Mouse (Mus musculus) ES-CJ7 (cell line): ENCODE measurements around the gene Slc7a8.

Source experiments
- DNase-seq: peaks from one replicate; pipeline ENCODE4 v3.0.0; 2011; ENCODE audit warnings: low read depth, low spot score

Gene Slc7a8

GRCm38 (mm10) chr14:54737634-54738033 is 44.1 kb downstream of the Slc7a8 start:
- no peak for DNase-seq

GRCm38 (mm10) chr14:54736555-54737552 is 44.9 kb downstream of the Slc7a8 start:
- DNase-seq: no peak

- no peak for DNase-seq
Observed at GRCm38 (mm10) chr14:54735221-54735620, 46.5 kb downstream of the Slc7a8 start.

GRCm38 (mm10) chr14:54734004-54734403 is 47.7 kb downstream of the Slc7a8 start:
- DNase-seq: no peak

- DNase-seq: no peak
Observed at GRCm38 (mm10) chr14:54732206-54732605, 49.5 kb downstream of the Slc7a8 start.

GRCm38 (mm10) chr14:54730305-54730704 is 51.4 kb downstream of the Slc7a8 start:
- no peak for DNase-seq

DNA sequence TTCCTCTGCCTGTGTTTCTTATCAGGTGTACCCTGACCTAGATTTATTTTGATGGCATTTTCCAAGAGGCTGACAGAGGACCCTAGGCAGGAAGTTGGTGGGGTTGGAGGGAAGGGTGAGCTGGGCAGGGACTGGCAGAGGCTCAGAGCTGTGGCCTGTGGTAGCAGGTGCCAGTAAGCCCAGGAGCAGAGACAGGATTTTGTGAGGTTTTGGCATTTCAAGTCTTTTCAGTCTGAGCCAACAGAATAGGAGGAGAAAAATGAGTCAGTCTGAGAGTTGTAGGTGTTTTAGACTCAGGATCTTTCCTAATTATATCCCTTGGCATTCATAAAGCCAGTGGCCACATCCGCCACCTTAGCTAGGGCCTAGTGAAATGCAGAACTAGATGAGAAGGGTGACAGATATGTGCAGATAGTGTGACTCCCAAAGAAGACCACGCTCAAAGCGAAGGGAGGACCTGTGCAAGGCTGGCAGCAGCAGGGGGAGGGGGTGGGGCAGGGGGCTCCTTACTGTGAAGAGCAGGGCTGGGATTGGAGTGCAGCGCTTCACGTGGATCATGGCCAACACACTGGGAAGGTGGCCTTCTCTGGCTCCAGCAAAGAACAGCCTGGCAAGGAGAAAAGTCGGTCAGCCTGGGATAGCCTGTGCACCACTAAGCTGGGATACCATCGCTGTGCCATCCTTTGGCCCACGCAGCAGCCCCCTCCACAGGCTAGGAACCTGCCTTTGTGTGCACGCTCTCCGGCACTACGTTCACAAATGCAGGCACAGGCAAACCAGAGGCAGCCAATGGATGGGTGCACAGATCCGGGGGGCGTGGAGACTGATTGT is 52.7 kb downstream of the Slc7a8 start:
- no peak for DNase-seq

DNA sequence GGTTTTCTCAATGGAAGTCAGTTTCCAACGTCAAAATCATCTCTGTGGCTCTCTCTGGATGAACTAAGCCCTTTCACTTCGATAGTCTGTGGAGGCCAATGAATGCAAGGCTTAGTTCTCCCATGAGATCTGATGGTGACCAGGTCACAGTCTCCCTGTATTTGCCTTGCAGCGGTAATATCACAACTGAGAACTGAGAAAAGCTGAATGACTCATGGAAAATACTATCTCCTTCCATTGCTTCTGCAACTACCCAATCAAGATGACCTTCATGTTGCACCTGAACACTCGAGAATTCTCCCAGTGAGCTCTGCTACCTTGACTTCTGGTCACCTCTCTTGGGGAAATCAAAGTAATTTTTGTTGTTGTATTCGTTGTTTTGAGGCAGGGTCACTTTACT is 54.2 kb downstream of the Slc7a8 start:
- no peak for DNase-seq

- no peak for DNase-seq
Observed at GRCm38 (mm10) chr14:54724049-54724448, 57.7 kb downstream of the Slc7a8 start.

- no peak for DNase-seq
Observed at GRCm38 (mm10) chr14:54721711-54722110, 60.0 kb downstream of the Slc7a8 start.

DNA sequence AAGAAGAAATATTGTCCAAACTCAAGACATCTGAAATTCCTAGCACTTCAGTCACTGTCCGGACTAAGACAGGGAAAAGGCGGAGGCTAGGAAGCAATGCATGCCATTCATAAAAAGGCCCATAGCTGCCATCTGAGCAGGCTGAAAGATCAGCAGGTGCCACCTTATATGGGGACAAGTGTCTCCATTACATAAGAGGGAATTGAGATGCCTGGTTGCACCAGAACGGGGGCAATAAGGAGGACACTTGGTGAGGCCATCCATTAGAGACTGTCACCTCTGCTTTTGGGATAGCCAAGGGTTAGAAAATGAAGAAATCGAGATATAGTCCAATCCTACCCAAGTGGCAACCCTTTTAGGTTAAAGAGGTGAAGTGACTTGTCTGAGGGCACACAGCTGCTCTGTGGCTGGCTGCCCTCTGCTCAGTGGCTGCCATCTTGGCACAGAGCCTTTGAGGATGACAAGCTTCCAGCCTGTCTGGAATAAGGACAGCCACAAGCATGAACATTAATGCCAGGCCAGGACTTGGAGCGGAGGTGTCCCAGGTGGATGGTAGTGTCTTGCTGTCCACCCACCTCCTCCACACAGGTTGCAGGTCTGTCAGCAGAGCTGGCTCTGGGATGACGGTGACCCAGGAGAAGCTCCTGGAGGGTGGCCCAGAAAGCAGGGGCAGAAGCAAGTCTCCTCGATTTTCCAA is 60.9 kb downstream of the Slc7a8 start:
- no peak for DNase-seq

- no peak for DNase-seq
Observed at GRCm38 (mm10) chr14:54720041-54720440, 61.7 kb downstream of the Slc7a8 start.

- no peak for DNase-seq
Observed at GRCm38 (mm10) chr14:54715402-54715801, 66.3 kb downstream of the Slc7a8 start.

DNA sequence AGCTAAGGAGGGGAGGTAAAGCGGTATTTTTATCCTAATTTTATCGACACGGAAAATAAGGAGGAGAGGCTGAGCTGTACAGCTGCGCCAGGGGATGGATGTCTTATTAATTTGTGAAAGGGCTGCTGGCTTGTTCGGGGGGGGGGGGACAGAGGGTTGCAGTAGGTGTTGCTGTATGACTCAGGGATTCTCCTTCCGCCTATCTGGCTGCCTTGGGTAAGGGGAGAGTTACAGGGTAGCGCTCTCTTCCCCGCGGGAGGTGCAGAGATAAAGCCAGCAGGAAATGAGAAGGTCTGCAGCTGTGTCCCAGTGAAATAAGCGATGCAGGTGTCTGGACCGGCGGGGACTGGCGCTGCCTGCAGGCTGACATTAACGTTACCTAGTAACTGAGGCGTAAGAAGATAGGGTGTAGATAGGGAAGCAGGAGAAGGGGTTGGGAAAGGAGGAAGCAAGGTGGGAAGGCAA is 67.1 kb downstream of the Slc7a8 start:
- peak; percentile 75 for DNase-seq

DNA sequence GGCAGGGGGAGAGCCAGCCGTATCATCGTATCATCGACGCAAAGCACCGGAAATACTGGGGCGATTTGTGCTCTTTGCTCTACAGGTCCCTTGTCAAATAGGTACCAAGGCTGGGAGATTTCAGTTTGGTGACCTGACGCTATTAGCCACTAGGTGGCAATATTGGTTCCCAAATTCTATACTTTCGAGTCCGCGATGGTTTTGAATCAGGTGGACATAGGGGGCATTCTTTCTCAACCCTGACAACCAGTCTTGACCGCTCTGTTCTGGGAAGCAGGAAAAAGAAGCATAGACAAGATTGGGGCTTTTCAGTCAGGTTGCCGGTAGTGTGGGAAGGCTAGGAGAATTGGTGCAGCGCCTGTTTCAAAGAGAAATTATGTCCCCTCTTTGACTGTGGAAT is 67.6 kb downstream of the Slc7a8 start:
- DNase-seq: peak; percentile 91

DNA sequence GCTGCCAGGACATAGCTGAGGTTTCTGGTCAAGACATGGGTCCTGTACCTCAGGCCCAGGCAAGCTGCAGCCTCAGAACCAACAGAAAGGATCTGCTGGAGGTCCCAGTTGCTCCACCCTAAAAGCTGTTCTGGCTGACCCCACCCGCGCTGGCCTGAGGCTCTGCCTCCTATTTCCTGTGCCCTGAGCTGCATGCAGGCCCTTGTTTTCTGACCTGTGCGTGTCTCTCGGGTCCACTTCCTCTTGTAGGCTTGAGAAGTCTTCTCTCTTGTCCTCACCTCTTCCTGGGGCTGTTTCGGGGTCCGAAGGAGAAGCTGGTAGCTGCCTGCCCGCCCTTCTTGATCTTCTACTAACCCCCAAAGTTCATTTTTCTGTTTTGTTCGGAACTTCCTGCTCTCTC is 68.9 kb downstream of the Slc7a8 start:
- DNase-seq: no peak

- DNase-seq: no peak
Observed at GRCm38 (mm10) chr14:54712074-54712473, 69.7 kb downstream of the Slc7a8 start, which contains the start of gene Cebpe. TSS of gene Cebpe (minus strand) at chr14:54712174.

GRCm38 (mm10) chr14:54709054-54709453 is 72.7 kb downstream of the Slc7a8 start:
- DNase-seq: no peak

DNA sequence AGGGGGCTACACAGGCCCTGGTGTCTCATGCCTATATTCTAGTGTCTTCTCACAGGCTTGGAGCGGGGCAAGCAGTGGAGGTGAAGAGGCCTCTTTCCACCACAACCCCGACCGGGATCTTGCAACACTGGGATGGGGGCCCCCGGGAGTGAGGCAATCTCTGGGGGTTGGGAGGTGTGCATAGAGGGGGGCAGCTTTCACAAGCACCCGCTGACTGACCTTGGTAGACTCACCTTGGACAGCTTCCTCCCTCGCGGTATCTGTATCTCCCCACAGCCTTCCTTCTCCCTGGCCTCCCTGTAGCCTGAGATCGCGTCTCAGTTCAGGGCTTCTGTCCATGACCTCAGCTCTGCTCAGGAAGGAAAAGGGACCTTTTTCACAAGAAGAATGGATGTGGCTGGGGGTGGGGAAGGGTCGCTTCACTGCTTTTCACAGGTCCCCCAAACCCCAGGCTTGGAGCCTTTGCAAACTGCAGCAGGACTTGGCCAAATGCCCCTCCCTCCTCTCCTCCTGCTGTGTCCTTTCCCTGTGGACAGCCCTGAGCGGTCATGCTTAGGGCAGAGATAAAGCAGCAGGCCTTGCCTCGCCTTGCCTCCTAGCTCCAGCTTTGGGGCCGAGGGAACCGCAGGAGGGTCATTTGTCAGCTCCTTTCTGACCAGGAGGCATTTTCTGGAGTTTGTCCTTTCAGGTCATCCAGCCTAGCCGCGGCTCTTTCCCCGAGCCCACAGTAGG is 75.0 kb downstream of the Slc7a8 start:
- DNase-seq: no peak

DNA sequence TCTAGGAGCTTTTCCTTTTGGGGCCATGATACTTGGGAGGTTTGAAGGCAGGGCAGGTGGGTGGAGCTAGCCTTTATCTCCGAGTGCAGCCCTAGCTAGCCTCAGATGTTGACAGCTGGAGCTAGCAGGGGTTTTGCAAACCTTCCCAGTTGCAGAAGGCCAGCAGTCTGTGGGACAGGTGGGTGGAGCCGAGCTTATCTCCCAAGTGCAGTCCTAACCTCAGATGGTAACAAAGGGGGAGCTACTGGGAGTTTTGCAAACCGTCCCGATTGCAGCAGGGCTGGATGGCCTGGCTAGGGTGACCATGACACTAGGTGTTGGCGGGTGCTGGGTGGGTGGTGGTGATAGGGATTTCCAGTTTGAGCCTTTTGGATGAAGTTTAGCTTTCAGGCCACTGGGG is 75.9 kb downstream of the Slc7a8 start:
- no peak for DNase-seq

DNA sequence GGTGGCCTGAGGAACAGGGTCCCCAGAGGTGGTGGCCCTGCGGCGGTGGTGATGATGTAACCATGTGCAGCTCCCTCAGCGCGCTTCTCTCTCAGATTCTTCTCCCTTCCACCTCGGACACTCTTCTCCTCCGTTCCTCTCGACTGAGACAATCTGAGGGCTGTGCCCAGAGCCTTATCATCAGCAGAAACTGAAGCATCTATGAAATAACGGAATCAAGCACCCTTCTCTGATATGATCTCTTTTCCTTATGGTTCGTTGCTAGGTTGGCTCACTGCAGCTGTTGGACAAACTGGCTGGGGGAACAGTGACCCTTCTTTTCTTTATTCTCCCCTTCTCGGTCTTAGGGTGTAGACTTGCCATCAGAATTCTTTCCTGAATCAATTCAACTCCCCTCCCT is 78.5 kb downstream of the Slc7a8 start:
- no peak for DNase-seq
